Mouse (Mus musculus) ES-E14 (cell line): ENCODE measurements around the gene Aldh1b1.

Source experiments
- CHD2 ChIP-seq: IDR thresholded peaks from 2 replicates; pipeline ENCODE4 v1.6.1; 2014; ENCODE audit warnings: mild to moderate bottlenecking, low read depth, low read length, inconsistent platforms
- MAFK ChIP-seq: IDR thresholded peaks from 2 replicates; pipeline ENCODE4 v1.6.1; 2014; ENCODE audit warnings: mild to moderate bottlenecking, low read depth, low read length, inconsistent platforms; ENCODE audit not compliant: insufficient read depth
- ZC3H11A ChIP-seq: IDR thresholded peaks from 2 replicates; pipeline ENCODE4 v1.6.1; 2012; ENCODE audit warnings: low read depth, mild to moderate bottlenecking, inconsistent platforms, low read length, borderline replicate concordance
- ZNF384 ChIP-seq: IDR thresholded peaks from 2 replicates; pipeline ENCODE4 v1.6.1; 2012; ENCODE audit warnings: low read depth, low read length, inconsistent platforms

- TF ChIP-seq CHD2 (no peak), ZC3H11A (no peak), ZNF384 (no peak), MAFK (no peak)
Measured at GRCm38 (mm10) chr4:45824049-45824760, 25.4 kb downstream of the Aldh1b1 start.
